Mouse (Mus musculus) intestine, embryonic 16.5 days (tissue): ENCODE measurements at regions not wholly inside any gene's neighbourhood (a gene's known extent, or its start where the extent isn't known, plus 50 kb on each side); places are given as distances from the start of the nearest gene placed in this dataset.

Experiments used
- ATAC-seq: fragments of 200-750 bp; cut with Nextera tagmentation; 2 replicates; pipeline ENCODE4 v1.8.0; 2017; ENCODE audit warnings: moderate TSS enrichment, moderate library complexity
- H3K27ac ChIP-seq: fragments of 300-500 bp; sonication (generic); 2 replicates; pipeline ENCODE4 v1.5.1; 2014; ENCODE audit warnings: mild to moderate bottlenecking, low read length
- H3K27me3 ChIP-seq: fragments of 300-500 bp; sonication (generic); replicated peaks from 2 replicates; pipeline ENCODE4 v1.6.1; 2014; ENCODE audit warnings: low read length, control low read depth, mixed read lengths; ENCODE audit not compliant: control insufficient read depth, insufficient read depth
- H3K36me3 ChIP-seq: fragments of 300-500 bp; sonication (generic); 2 replicates; pipeline ENCODE4 v1.6.1; 2014; ENCODE audit warnings: low read length, control low read depth; ENCODE audit not compliant: control insufficient read depth, insufficient read depth
- H3K4me1 ChIP-seq: fragments of 300-500 bp; sonication (generic); 2 replicates; pipeline ENCODE4 v1.6.1; 2014; ENCODE audit warnings: low read length, control low read depth, mixed read lengths; ENCODE audit not compliant: control insufficient read depth, insufficient read depth
- H3K4me2 ChIP-seq: fragments of 300-500 bp; sonication (generic); 2 replicates; pipeline ENCODE4 v1.6.1; 2014; ENCODE audit warnings: low read depth, low read length, control low read depth
- H3K4me3 ChIP-seq: fragments of 300-500 bp; sonication (generic); 2 replicates; pipeline ENCODE4 v1.5.1; 2014; ENCODE audit warnings: mild to moderate bottlenecking, low read length
- H3K9ac ChIP-seq: fragments of 300-500 bp; sonication (generic); 2 replicates; pipeline ENCODE4 v1.6.1; 2014; ENCODE audit warnings: low read depth, low read length
- H3K9me3 ChIP-seq: fragments of 300-500 bp; sonication (generic); 2 replicates; pipeline ENCODE4 v1.6.1; 2016; ENCODE audit warnings: low read length, control low read depth; ENCODE audit not compliant: control insufficient read depth
- WGBS: fragments of 180-500 bp; shearing (Covaris S2); extraction: QIAGEN DNeasy Blood & Tissue Kit; methylation state at CpG from one replicate; pipeline ENCODE4 v1.1.7; 2014; 5-methylcytosine and 5-hydroxymethylcytosine counted together

GRCm38 (mm10) chr11:45531044-45531626 lies 320.7 kb upstream of the Clint1 start:
- Histone ChIP-seq H3K27me3 (no peaks in the 10 kb centered on the region), H3K4me3 (no peak overlapping the region), H3K4me2 (no peak overlapping the region), H3K9ac (no peak overlapping the region), H3K9me3 (no peaks in the 10 kb centered on the region), H3K4me1 (no peaks in the 10 kb centered on the region), H3K36me3 (no peaks in the 10 kb centered on the region), H3K27ac (no peak overlapping the region)
- no peak for ATAC-seq
- WGBS, result 82% methylated on average over 9 of the region's 9 CpGs

- Histone ChIP-seq H3K27me3 (no peaks in the 10 kb centered on the region), H3K27ac (no peak overlapping the region), H3K36me3 (no peaks in the 10 kb centered on the region), H3K4me2 (no peak overlapping the region), H3K9ac (no peak overlapping the region), H3K4me3 (no peak overlapping the region), H3K4me1 (no peaks in the 10 kb centered on the region), H3K9me3 (no peaks in the 10 kb centered on the region)
- 52% methylated on average over 7 of the region's 7 CpGs for WGBS
- ATAC-seq, result no peak
Measured at GRCm38 (mm10) chr11:45533402-45534056, 318.3 kb upstream of the Clint1 start.

GRCm38 (mm10) chr11:45535501-45536025 lies 316.3 kb upstream of the Clint1 start:
- ATAC-seq, result no peak
- Histone ChIP-seq H3K4me2 (no peak overlapping the region), H3K27me3 (no peaks in the 10 kb centered on the region), H3K9ac (no peak overlapping the region), H3K4me3 (no peak overlapping the region), H3K36me3 (no peaks in the 10 kb centered on the region), H3K4me1 (no peaks in the 10 kb centered on the region), H3K9me3 (no peaks in the 10 kb centered on the region), H3K27ac (no peak overlapping the region)
- 37% methylated on average over 8 of the region's 8 CpGs for WGBS

GRCm38 (mm10) chr11:45538011-45538410 lies 313.8 kb upstream of the Clint1 start:
- WGBS, result 69% methylated on average over 7 of the region's 7 CpGs
- Histone ChIP-seq H3K4me2 (no peak overlapping the region), H3K9me3 (no peaks in the 10 kb centered on the region), H3K27me3 (no peaks in the 10 kb centered on the region), H3K4me3 (no peak overlapping the region), H3K27ac (no peak overlapping the region), H3K36me3 (no peaks in the 10 kb centered on the region), H3K4me1 (no peaks in the 10 kb centered on the region), H3K9ac (no peak overlapping the region)
- no peak for ATAC-seq

GRCm38 (mm10) chr11:45539459-45539858 lies 312.4 kb upstream of the Clint1 start:
- H3K4me2 ChIP-seq, result no peak overlapping the region
- ATAC-seq, result peak; percentile 53
- no peaks in the 10 kb centered on the region for H3K9me3 ChIP-seq
- H3K4me1 ChIP-seq, result no peaks in the 10 kb centered on the region
- H3K27ac ChIP-seq, result no peak overlapping the region
- H3K4me3 ChIP-seq, result no peak overlapping the region
- 52% methylated on average over 4 of the region's 4 CpGs for WGBS
- H3K9ac ChIP-seq, result no peak overlapping the region
- no peaks in the 10 kb centered on the region for H3K27me3 ChIP-seq
- no peaks in the 10 kb centered on the region for H3K36me3 ChIP-seq

GRCm38 (mm10) chr11:45544531-45544930 lies 307.3 kb upstream of the Clint1 start:
- no peak for ATAC-seq

GRCm38 (mm10) chr11:45545896-45546626 lies 305.8 kb upstream of the Clint1 start:
- no peak overlapping the region for H3K27ac ChIP-seq
- no peak overlapping the region for H3K4me3 ChIP-seq
- no peaks in the 10 kb centered on the region for H3K4me1 ChIP-seq
- H3K27me3 ChIP-seq, result no peaks in the 10 kb centered on the region
- no peaks in the 10 kb centered on the region for H3K36me3 ChIP-seq
- 84% methylated on average over 11 of the region's 11 CpGs for WGBS
- H3K9ac ChIP-seq, result no peak overlapping the region
- no peak for ATAC-seq
- no peak overlapping the region for H3K4me2 ChIP-seq
- no peaks in the 10 kb centered on the region for H3K9me3 ChIP-seq

More at GRCm38 (mm10) chr11:45544531-45544930, 307.3 kb upstream of the Clint1 start:
- H3K9ac ChIP-seq, result no peak overlapping the region
- H3K27me3 ChIP-seq, result no peaks in the 10 kb centered on the region
- H3K36me3 ChIP-seq, result no peaks in the 10 kb centered on the region
- 70% methylated on average over 3 of the region's 3 CpGs for WGBS
- no peaks in the 10 kb centered on the region for H3K9me3 ChIP-seq
- H3K4me2 ChIP-seq, result no peak overlapping the region
- no peak overlapping the region for H3K4me3 ChIP-seq
- H3K27ac ChIP-seq, result no peak overlapping the region
- H3K4me1 ChIP-seq, result no peaks in the 10 kb centered on the region

GRCm38 (mm10) chr11:45546861-45547260 lies 305.0 kb upstream of the Clint1 start:
- no peaks in the 10 kb centered on the region for H3K9me3 ChIP-seq
- no peak for ATAC-seq
- no peaks in the 10 kb centered on the region for H3K36me3 ChIP-seq
- H3K9ac ChIP-seq, result no peak overlapping the region
- H3K27me3 ChIP-seq, result no peaks in the 10 kb centered on the region
- H3K4me3 ChIP-seq, result no peak overlapping the region
- 63% methylated on average over 2 of the region's 2 CpGs for WGBS
- no peak overlapping the region for H3K27ac ChIP-seq
- H3K4me2 ChIP-seq, result no peak overlapping the region
- H3K4me1 ChIP-seq, result no peaks in the 10 kb centered on the region

- Histone ChIP-seq H3K9me3 (no peaks in the 10 kb centered on the region), H3K36me3 (no peaks in the 10 kb centered on the region), H3K9ac (no peak overlapping the region), H3K27ac (no peak overlapping the region), H3K4me1 (no peaks in the 10 kb centered on the region), H3K4me3 (no peak overlapping the region), H3K4me2 (no peak overlapping the region), H3K27me3 (no peaks in the 10 kb centered on the region)
- WGBS, result 24% methylated on average over 7 of the region's 7 CpGs
- no peak for ATAC-seq
Measured at GRCm38 (mm10) chr11:45550376-45550775, 301.5 kb upstream of the Clint1 start.
